Mouse (Mus musculus) testis, adult 2 months (tissue): ENCODE measurements around the gene Tmod4. TPM values are rescaled to one million over a fixed set of nuclear protein-coding genes. Genes with fewer than 3 reads are reported as not detected.
A peak's percentile ranks its signal among the peaks of the same experiment; 100 is the strongest.

Experiments used
- H3K27ac ChIP-seq: fragments of 200-500 bp; 2 replicates; pipeline ENCODE4 v1.5.1; 2012; ENCODE audit warnings: low read depth, low read length; ENCODE audit not compliant: control insufficient read depth, insufficient read depth
- H3K27me3 ChIP-seq: fragments of 200-500 bp; 2 replicates; pipeline ENCODE4 v1.6.1; 2012; ENCODE audit warnings: mild to moderate bottlenecking, low read length, moderate library complexity; ENCODE audit not compliant: control insufficient read depth, insufficient read depth
- H3K36me3 ChIP-seq: fragments of 200-500 bp; 2 replicates; pipeline ENCODE4 v1.6.1; 2012; ENCODE audit warnings: mild to moderate bottlenecking, low read length; ENCODE audit not compliant: control insufficient read depth, insufficient read depth
- H3K4me1 ChIP-seq: fragments of 200-500 bp; 2 replicates; pipeline ENCODE4 v1.6.1; 2012; ENCODE audit warnings: low read length; ENCODE audit not compliant: control insufficient read depth, insufficient read depth
- H3K4me3 ChIP-seq: fragments of 200-500 bp; 2 replicates; pipeline ENCODE4 v1.5.1; 2012; ENCODE audit warnings: low read depth, mild to moderate bottlenecking, low read length, moderate library complexity, mixed read lengths; ENCODE audit not compliant: control insufficient read depth
- CTCF ChIP-seq: fragments of 200-500 bp; IDR thresholded peaks from 2 replicates; pipeline ENCODE4 v1.5.1; 2012; ENCODE audit warnings: low read depth, mild to moderate bottlenecking, inconsistent platforms, low read length, moderate library complexity; ENCODE audit not compliant: control insufficient read depth, insufficient read depth, insufficient replicate concordance
- POLR2A ChIP-seq: fragments of 200-500 bp; IDR thresholded peaks from 2 replicates; pipeline ENCODE4 v1.6.1; 2012; ENCODE audit warnings: low read depth, mild to moderate bottlenecking, inconsistent platforms, low read length, moderate library complexity; ENCODE audit not compliant: control insufficient read depth
- polyA plus RNA-seq: library from polyadenylated mRNA; depleted of rRNA; stranded (reverse); fragments of >200 nt; gene quantifications from 2 replicates; pipeline ENCODE4 v1.2.3, GENCODE M21; 2012; rRNA removed

The Tmod4 gene
- polyA plus RNA-seq, 1 experiment, result 8.6 TPM

DNA sequence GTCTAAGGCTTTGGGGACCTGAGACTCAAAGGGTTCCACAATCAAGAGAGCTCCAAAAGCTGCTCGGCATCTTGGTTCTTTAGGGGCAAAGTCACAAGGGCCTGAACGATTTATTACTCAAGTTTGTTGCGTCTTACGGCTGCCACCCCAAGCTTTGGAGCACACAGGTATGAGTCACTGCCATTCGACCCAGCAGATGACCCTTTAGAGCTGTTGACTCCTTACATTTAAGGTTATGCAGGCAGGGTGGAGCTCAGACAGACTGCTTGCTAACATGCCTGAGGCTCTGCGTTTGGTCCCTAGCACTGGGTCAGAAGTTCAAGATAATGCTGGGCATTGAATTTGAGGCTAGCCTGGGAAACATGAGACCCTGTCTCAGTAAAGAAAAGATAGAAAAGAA lies 53.3 kb downstream of the Tmod4 start:
- 0 out of 2 replicates have a peak overlapping the region, but pooled peaks have one; percentile 31 for H3K27ac ChIP-seq
- TF ChIP-seq CTCF, result no peak
- TF ChIP-seq POLR2A, result no peak
- no peak overlapping the region for H3K4me3 ChIP-seq
- H3K27me3 ChIP-seq, result no peaks in the 10 kb centered on the region; the same call in 1 of the 2 replicates
- H3K36me3 ChIP-seq, result no peaks in the 10 kb centered on the region
- peaks cover 11% of the 10 kb centered on the region for H3K4me1 ChIP-seq

Other genes starting within 250 kb of the Tmod4 start
- gene Psmb4, start 237.5 kb upstream of the Tmod4 start, polyA plus RNA-seq, result 140 and 167 TPM in 2 replicates
- 19.4 and 24.6 TPM in 2 replicates for gene Selenbp1, start 191.4 kb upstream of the Tmod4 start, polyA plus RNA-seq
- gene Rfx5, start 170.4 kb upstream of the Tmod4 start, polyA plus RNA-seq, result 12.1 and 13.6 TPM in 2 replicates
- gene Pi4kb, start 149.7 kb upstream of the Tmod4 start, polyA plus RNA-seq, result 24.1 and 24.3 TPM in 2 replicates
- gene Zfp687, start 109.0 kb upstream of the Tmod4 start, polyA plus RNA-seq, result 37.7 and 43.3 TPM in 2 replicates
- gene Psmd4, start 81.9 kb upstream of the Tmod4 start, polyA plus RNA-seq, result 209 and 219 TPM in 2 replicates
- gene Pip5k1a, start 17.5 kb upstream of the Tmod4 start, polyA plus RNA-seq, result 14.4 and 17.8 TPM in 2 replicates
- gene Vps72, start 13.5 kb upstream of the Tmod4 start, polyA plus RNA-seq, result 31.8 and 32.6 TPM in 2 replicates
- 41.4 and 43.3 TPM in 2 replicates for gene Scnm1, start 9.5 kb downstream of the Tmod4 start, polyA plus RNA-seq
- 7.5 and 7.9 TPM in 2 replicates for gene Lysmd1, start 9.6 kb downstream of the Tmod4 start, polyA plus RNA-seq
- gene Tnfaip8l2, start 17.9 kb downstream of the Tmod4 start, polyA plus RNA-seq, result 0.81 and 0.82 TPM in 2 replicates
- 31.3 and 38.5 TPM in 2 replicates for gene Sema6c, start 36.0 kb downstream of the Tmod4 start, polyA plus RNA-seq
- 5.2 and 5.6 TPM in 2 replicates for gene Gabpb2, start 93.4 kb downstream of the Tmod4 start, polyA plus RNA-seq
- 95.8 and 99.6 TPM in 2 replicates for gene Cdc42se1, start 104.3 kb downstream of the Tmod4 start, polyA plus RNA-seq
- 744 and 839 TPM in 2 replicates for gene Mllt11, start 107.7 kb downstream of the Tmod4 start, polyA plus RNA-seq
- gene Gm128, start 117.1 kb downstream of the Tmod4 start, polyA plus RNA-seq, result 603 and 652 TPM in 2 replicates
- gene Bnipl, start 126.7 kb downstream of the Tmod4 start, polyA plus RNA-seq, result 1.9 and 2.0 TPM in 2 replicates
- 60.3 and 61.1 TPM in 2 replicates for gene Mindy1, start 156.9 kb downstream of the Tmod4 start, polyA plus RNA-seq
- 18.3 and 19.1 TPM in 2 replicates for gene Prune1, start 157.6 kb downstream of the Tmod4 start, polyA plus RNA-seq
- gene Anxa9, start 182.7 kb downstream of the Tmod4 start, polyA plus RNA-seq, result 7.6 and 7.8 TPM in 2 replicates
- 27.5 and 27.6 TPM in 2 replicates for gene Cers2, start 190.3 kb downstream of the Tmod4 start, polyA plus RNA-seq
- gene Setdb1, start 232.7 kb downstream of the Tmod4 start, polyA plus RNA-seq, result 20.0 and 24.3 TPM in 2 replicates